Mouse (Mus musculus) kidney, postnatal 14 days (tissue): ENCODE results near the gene Pde4b.

Experiments used
- DNase-seq: peaks from one replicate; pipeline ENCODE4 v3.0.0; 2022; ENCODE audit warnings: mixed read lengths

Gene Pde4b

DNA sequence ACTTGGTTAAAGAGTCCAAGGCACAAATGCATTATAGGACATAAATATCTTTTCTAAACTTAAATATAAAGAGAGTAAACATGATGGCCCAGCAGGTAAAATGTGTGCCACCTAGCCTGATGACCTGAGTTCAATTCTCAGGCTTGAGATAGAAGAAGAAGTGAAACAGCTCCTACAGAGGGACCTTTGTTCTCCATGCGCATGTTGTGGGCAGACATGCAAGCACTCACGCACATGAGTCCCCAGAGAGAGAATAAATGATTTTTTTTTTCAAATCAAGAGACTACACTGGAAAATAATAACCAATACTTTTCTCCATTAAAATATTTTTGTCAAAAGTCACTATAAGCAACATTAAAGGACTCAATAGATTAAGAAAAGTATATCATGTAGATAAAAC, 533.8 kb downstream of the Pde4b start:
- DNase-seq = no peak

DNA sequence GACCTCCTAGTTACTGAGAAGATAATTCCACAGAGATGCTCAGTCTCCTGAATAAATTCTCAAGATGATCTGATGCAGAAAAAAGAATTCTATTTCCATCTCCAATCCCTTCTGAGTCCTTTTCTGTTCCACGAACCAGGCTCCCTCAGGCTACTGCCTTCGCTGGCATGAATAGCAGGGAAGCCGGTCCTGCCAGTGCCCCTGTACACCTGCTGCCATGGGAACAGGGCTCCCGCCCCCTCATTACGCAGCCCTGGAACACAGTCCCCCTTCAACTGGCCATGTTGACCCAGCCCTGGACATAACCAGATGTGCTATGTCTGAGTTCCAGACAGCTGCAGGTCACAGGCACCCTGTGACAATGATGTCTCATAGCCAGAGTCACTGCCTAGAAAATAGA, 535.6 kb downstream of the Pde4b start:
- peak; percentile 28 for DNase-seq

DNA sequence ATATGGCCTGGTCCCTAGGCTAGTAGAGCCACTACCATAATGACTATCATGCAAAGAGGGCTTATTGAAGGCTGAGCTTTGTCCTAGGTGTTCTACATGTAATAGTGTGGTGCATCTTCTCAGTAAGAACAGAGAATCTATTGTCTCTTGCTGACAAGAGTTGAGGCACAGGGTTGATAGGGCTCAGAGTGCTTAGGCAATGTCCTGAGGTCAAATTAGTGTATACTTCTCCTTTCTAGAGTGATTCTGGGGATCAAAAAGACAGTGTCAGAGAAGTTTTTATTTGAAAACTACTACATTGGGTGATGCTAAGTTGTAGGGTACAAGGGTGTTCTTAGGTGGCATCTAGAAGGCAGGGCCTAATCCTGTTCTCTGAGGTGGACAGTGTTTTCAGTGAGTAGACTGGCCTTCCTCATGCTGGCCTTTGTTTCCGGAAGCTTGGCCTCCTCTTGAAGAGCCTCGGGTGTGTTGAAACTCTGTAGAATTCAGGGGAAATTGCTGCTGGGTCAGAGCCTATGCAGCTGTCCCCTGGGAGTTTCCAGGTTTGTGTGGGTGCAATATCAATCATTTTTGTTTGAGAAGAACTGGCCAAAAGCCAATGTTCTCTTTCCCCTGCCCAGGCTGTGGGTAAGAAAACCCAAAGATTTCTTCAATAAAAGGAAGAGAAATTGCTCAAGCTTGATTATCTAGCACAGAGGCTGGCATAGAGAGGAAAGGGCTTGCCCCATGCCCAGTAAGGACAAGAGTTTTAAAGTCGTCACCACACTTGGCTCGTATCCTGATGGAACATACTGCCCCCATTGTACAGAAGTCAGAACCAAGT, 536.7 kb downstream of the Pde4b start:
- DNase-seq = no peak

GRCm38 (mm10) chr4:102624937-102625336, 537.6 kb downstream of the Pde4b start:
- no peak for DNase-seq

GRCm38 (mm10) chr4:102627799-102628198, 540.5 kb downstream of the Pde4b start:
- no peak for DNase-seq

- no peak for DNase-seq
Observed at GRCm38 (mm10) chr4:102629621-102630020, 542.3 kb downstream of the Pde4b start.

GRCm38 (mm10) chr4:102630261-102630660, 542.9 kb downstream of the Pde4b start:
- peak; percentile 30 for DNase-seq

- no peak for DNase-seq
Observed at GRCm38 (mm10) chr4:102631624-102632023, 544.3 kb downstream of the Pde4b start.

DNA sequence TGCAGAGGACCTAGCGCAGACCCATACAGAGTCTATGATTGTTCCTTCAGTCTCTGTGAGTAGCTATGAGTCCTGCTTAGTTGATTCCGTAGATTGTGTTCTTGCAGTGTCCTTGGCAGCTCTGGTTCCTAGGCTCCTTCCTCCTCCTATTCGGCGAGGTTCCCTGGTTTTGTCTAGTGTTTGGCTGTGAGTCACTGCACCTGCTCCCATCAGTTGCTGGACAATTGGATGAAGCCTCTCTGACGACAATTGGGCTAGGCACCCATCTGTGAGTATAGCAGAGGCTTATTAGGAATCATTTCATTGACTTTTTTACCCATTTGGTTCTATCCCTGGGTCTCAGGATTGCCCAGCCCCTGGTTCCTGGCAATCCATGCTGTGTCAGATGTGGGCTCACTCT, 545.9 kb downstream of the Pde4b start:
- no peak for DNase-seq

DNA sequence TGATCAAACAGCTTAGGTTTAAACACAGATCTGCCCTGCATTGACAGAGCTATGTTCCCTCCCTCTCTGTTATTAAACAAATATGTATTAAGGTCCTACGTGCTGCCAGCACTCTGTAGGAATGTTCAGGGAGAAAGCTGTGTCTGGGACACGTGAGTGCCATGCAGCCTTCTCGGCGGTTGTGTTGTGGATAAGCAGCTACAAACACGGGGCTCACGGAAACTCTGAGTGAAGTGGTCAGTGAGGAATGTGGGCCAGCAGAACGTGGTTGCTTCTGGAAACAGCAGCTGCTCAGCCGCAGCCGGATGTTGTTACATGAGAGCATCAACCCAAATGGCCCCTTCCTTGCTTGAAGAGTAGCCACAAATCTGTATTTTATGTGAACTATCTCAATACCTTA, 547.9 kb downstream of the Pde4b start:
- DNase-seq = peak; percentile 24

GRCm38 (mm10) chr4:102635944-102636343, 548.6 kb downstream of the Pde4b start:
- DNase-seq = no peak

DNA sequence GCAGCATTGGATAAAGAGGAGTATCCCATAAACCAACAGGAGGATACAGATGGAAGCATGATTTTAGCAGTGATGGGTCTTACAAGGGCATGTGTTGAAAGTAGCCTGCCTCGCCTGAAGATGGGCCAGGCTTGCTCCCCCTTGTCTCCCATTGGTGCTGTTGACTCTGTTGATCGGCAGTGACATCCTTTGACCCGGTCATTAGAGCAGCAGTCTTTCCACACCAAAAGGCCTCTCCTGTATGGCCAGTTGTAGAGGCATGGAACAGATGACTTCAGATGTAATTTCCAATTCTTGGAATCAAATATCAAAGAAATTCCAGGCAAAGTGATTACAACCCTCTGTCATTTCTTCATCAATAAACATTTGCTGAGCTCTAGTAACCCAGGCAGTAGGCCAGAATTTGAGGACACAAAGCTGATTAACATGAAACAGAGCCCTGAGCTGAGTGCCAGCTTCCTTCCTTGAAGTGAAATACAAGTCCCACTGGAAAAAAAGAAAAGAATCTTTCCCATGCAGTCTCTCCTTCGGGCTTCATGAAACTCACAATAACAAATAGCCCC, 550.1 kb downstream of the Pde4b start:
- DNase-seq = no peak

DNA sequence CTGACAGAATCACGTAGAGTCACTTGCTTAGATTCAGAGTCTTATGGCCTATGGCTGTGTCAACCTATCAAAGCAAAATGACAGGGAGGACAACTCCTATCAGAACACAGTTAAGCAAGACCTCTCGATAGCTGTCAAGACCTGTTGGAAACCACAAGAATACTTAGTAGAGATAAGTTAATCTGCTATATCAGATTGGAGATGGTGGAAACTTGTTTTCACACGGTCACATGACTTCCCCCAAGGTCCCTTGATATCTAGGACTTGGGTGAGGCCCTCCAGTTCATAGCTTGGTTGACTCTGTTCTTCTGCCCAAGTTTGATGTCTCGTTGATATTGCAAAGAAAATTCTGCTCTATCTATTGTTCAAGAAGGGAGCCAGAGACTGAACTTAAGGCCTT, 553.6 kb downstream of the Pde4b start:
- no peak for DNase-seq

GRCm38 (mm10) chr4:102644062-102644461, 556.7 kb downstream of the Pde4b start:
- DNase-seq = no peak

DNA sequence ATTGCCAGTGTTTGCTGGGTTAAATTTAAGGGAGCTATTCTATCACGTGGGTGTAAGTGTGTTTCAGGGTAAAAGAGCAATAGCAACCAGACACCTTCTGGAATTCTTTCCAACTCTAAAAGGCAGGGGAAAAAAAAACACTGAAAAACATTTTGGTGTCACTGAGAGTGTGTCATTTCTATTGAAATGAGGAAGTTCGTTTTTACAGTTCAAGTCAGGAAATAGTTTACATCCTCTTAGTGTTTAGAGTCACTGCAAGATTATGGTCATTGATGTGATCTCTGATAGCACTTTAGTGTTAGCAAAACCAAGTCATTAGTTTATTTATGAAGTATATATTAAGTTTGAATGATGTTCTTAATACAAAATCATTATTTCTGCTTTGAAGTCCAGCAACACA, 559.7 kb downstream of the Pde4b start:
- no peak for DNase-seq

GRCm38 (mm10) chr4:102655331-102655730, 568.0 kb downstream of the Pde4b start:
- DNase-seq = no peak

- peak; percentile 58 for DNase-seq
Observed at GRCm38 (mm10) chr4:102656494-102657036, 569.2 kb downstream of the Pde4b start.
